Mouse (Mus musculus): ENCODE measurements at regions not wholly inside any gene's neighbourhood (a gene's known extent, or its start where the extent isn't known, plus 50 kb on each side); places are given as distances from the start of the nearest gene placed in this dataset.

GRCm38 (mm10) chr2:92860502-92861197 lies 54.2 kb upstream of the Syt13 start:
- DNase-seq (ENCODE audit: low spot score) = no peak
